In the genomic region with DNA sequence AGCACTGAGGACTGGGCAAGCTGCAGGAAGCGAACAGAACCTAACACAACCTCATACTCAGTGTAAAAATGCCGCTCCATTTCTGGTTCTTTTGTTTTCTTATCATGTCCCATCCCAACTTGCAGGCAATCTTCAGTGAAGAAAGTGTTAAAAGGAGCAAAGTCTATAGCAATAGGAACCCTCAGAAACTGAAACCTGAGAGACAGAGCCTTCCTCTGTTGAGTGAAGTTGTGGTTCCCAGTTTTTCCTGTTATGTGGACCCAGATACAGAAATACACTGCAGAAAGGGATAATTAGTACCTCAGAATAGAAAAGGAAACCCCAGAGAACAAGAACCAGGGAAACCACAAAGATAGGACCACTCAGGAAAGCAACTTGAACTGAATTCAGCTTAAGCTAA, we compare ENCODE assay signal across 23 mouse cellular contexts.
"Had no signal": no experiment of that assay in that cellular context is flagged by ENCODE, and none has a peak within 500 bp of the region (broad histone marks: within the 10 kb centered on the region; RNA-seq: fewer than 3 reads in every experiment).

No protein-coding gene starts in this region.

- H3K27me3 ChIP-seq: limb, embryonic 13.5 days; liver, embryonic 12.5 days; liver, embryonic 15.5 days; lung, embryonic 15.5 days; midbrain, embryonic 12.5 days; midbrain, embryonic 15.5 days; neural tube, embryonic 12.5 days; neural tube, embryonic 15.5 days had no signal

- H3K36me3 ChIP-seq: limb, embryonic 10.5 days; limb, embryonic 13.5 days; liver, embryonic 12.5 days; liver, embryonic 15.5 days; lung, embryonic 15.5 days; midbrain, embryonic 12.5 days; midbrain, embryonic 15.5 days; neural tube, embryonic 12.5 days; neural tube, embryonic 15.5 days had no signal

- DNase-seq: kidney, postnatal 10 days; layer of hippocampus, adult 9-11 months; liver; lung, adult 18-20 months; lung, postnatal 10 days; lung, postnatal 36 days; right cerebral cortex, adult 18-20 months; right cerebral cortex, postnatal 14 days; right cerebral cortex, postnatal 4 days; thymus, adult 2 months; thymus, postnatal 14 days; thymus, postnatal 4 days had no signal

- H3K4me1 ChIP-seq: limb, embryonic 10.5 days; limb, embryonic 13.5 days; liver, embryonic 12.5 days; liver, embryonic 15.5 days; lung, embryonic 15.5 days; neural tube, embryonic 12.5 days had no signal

- H3K4me3 ChIP-seq: layer of hippocampus, adult 2 months; limb, embryonic 10.5 days; limb, embryonic 13.5 days; liver, embryonic 12.5 days; liver, embryonic 15.5 days; lung, embryonic 15.5 days; midbrain, embryonic 12.5 days; midbrain, embryonic 15.5 days; neural tube, embryonic 12.5 days; neural tube, embryonic 15.5 days had no signal

- H3K9ac ChIP-seq: limb, embryonic 13.5 days; liver, embryonic 12.5 days; liver, embryonic 15.5 days; lung, embryonic 15.5 days; midbrain, embryonic 12.5 days; midbrain, embryonic 15.5 days; neural tube, embryonic 12.5 days; neural tube, embryonic 15.5 days had no signal

- ATAC-seq: liver, embryonic 12.5 days; midbrain, embryonic 15.5 days had no signal

- H3K27ac ChIP-seq: layer of hippocampus, adult 2 months; limb, embryonic 10.5 days; limb, embryonic 13.5 days; liver, embryonic 12.5 days; liver, embryonic 15.5 days; lung, embryonic 15.5 days; midbrain, embryonic 12.5 days; midbrain, embryonic 15.5 days; neural tube, embryonic 12.5 days; neural tube, embryonic 15.5 days; stomach, postnatal 0 days had no signal

- H3K9me3 ChIP-seq: limb, embryonic 10.5 days; limb, embryonic 13.5 days; liver, embryonic 12.5 days; liver, embryonic 15.5 days; lung, embryonic 15.5 days; midbrain, embryonic 12.5 days; midbrain, embryonic 15.5 days; neural tube, embryonic 12.5 days; neural tube, embryonic 15.5 days had no signal

- H3K4me2 ChIP-seq: limb, embryonic 13.5 days; liver, embryonic 12.5 days; liver, embryonic 15.5 days; lung, embryonic 15.5 days; midbrain, embryonic 12.5 days; midbrain, embryonic 15.5 days; neural tube, embryonic 12.5 days; neural tube, embryonic 15.5 days had no signal
